ENCODE assay signal across 12 mouse cellular contexts in genomic region chr12:29951043-29951442, GRCm38 (mm10). TPM values are rescaled to one million over a fixed set of nuclear protein-coding genes. Genes with fewer than 3 reads are reported as not detected.
DNase-seq lines count a peak whose midpoint lies in the region; ATAC-seq and TF ChIP-seq lines count a peak whose summit lies in the region.
"Had no signal": no experiment of that assay in that cellular context is flagged by ENCODE, and none has a peak within 500 bp of the region (broad histone marks: within the 10 kb centered on the region; RNA-seq: fewer than 3 reads in every experiment).

No protein-coding gene starts in this region.

- no peak for ATAC-seq in hindbrain, embryonic 11.5 days (ENCODE audit: low FRiP score)
- no peak for ATAC-seq in hindbrain, embryonic 12.5 days (ENCODE audit: low FRiP score)
- ATAC-seq in midbrain, postnatal 0 days (ENCODE audit: low FRiP score), result no peak
- ATAC-seq in intestine, postnatal 0 days, result no peak
- no peak for ATAC-seq in stomach, postnatal 0 days (ENCODE audit: low FRiP score, low TSS enrichment)

- no peaks in the 10 kb centered on the region for H3K9me3 ChIP-seq in hindbrain, embryonic 11.5 days (ENCODE audit: control insufficient read depth, low read length)
- no peaks in the 10 kb centered on the region for H3K9me3 ChIP-seq in hindbrain, embryonic 12.5 days (replicated peaks)
- no peaks in the 10 kb centered on the region for H3K9me3 ChIP-seq in midbrain, postnatal 0 days (ENCODE audit: low read length)
- H3K9me3 ChIP-seq in midbrain, embryonic 10.5 days (replicated peaks), result no peaks in the 10 kb centered on the region
- no peaks in the 10 kb centered on the region for H3K9me3 ChIP-seq in intestine, postnatal 0 days (ENCODE audit: control insufficient read depth)
- no peaks in the 10 kb centered on the region for H3K9me3 ChIP-seq in stomach, postnatal 0 days (ENCODE audit: control insufficient read depth, low read length)
- H3K9me3 ChIP-seq: neural tube, embryonic 12.5 days had no signal

- H3K27me3 ChIP-seq in hindbrain, embryonic 11.5 days (ENCODE audit: control insufficient read depth, insufficient read depth, low read length), result no peaks in the 10 kb centered on the region
- H3K27me3 ChIP-seq in hindbrain, embryonic 12.5 days, result no peaks in the 10 kb centered on the region
- H3K27me3 ChIP-seq in midbrain, postnatal 0 days (ENCODE audit: insufficient read depth, low read length), result no peaks in the 10 kb centered on the region
- H3K27me3 ChIP-seq in midbrain, embryonic 10.5 days (ENCODE audit: low read depth, poor library complexity, severe bottlenecking), result no peaks in the 10 kb centered on the region
- no peaks in the 10 kb centered on the region for H3K27me3 ChIP-seq in intestine, postnatal 0 days (replicated peaks; ENCODE audit: control insufficient read depth, insufficient read depth, low read length)
- no peaks in the 10 kb centered on the region for H3K27me3 ChIP-seq in stomach, postnatal 0 days (ENCODE audit: control insufficient read depth, insufficient read depth, low read length)
- H3K27me3 ChIP-seq: CH12.LX; neural tube, embryonic 12.5 days had no signal

- TF ChIP-seq CTCF in midbrain, postnatal 0 days (IDR thresholded peaks at IDR 0.05), result no peak
- no peak for TF ChIP-seq CTCF in intestine, postnatal 0 days (IDR thresholded peaks at IDR 0.05; ENCODE audit: low read depth)
- no peak for TF ChIP-seq CTCF in stomach, postnatal 0 days (IDR thresholded peaks at IDR 0.05; ENCODE audit: low read depth)

- no peak overlapping the region for H3K4me2 ChIP-seq in hindbrain, embryonic 11.5 days (replicated peaks; ENCODE audit: low read depth, low read length)
- H3K4me2 ChIP-seq in hindbrain, embryonic 12.5 days (replicated peaks), result no peak overlapping the region
- H3K4me2 ChIP-seq in midbrain, postnatal 0 days (ENCODE audit: low read depth, low read length, poor library complexity, severe bottlenecking), result no peak overlapping the region
- H3K4me2 ChIP-seq in intestine, postnatal 0 days (replicated peaks; ENCODE audit: low read depth), result no peak overlapping the region
- H3K4me2 ChIP-seq in stomach, postnatal 0 days (replicated peaks; ENCODE audit: low read depth), result no peak overlapping the region
- H3K4me2 ChIP-seq: neural tube, embryonic 12.5 days had no signal

- peak; percentile 20 for DNase-seq in hindbrain, embryonic 11.5 days (ENCODE audit: low spot score)
- DNase-seq in midbrain, postnatal 0 days (ENCODE audit: low spot score), result peak; percentile 13
- no peak for DNase-seq in midbrain, embryonic 10.5 days (ENCODE audit: low spot score)
- DNase-seq in stomach, postnatal 0 days (ENCODE audit: low spot score), result no peak
- no peak for DNase-seq in left cerebral cortex, postnatal 4 days
- DNase-seq in cerebellum, postnatal 14 days, result no peak
- DNase-seq: thymus, adult 18-20 months had no signal

- no peak overlapping the region for H3K4me3 ChIP-seq in hindbrain, embryonic 11.5 days (ENCODE audit: low read depth, low read length)
- no peak overlapping the region for H3K4me3 ChIP-seq in hindbrain, embryonic 12.5 days
- no peak overlapping the region for H3K4me3 ChIP-seq in midbrain, postnatal 0 days (ENCODE audit: low read depth, low read length)
- no peak overlapping the region for H3K4me3 ChIP-seq in midbrain, embryonic 10.5 days
- H3K4me3 ChIP-seq in intestine, postnatal 0 days (ENCODE audit: low read depth, low read length), result no peak overlapping the region
- H3K4me3 ChIP-seq in stomach, postnatal 0 days (ENCODE audit: low read depth, low read length), result no peak overlapping the region
- H3K4me3 ChIP-seq: neural tube, embryonic 12.5 days had no signal

- no peak overlapping the region for H3K9ac ChIP-seq in hindbrain, embryonic 11.5 days (ENCODE audit: low read depth, low read length)
- H3K9ac ChIP-seq in hindbrain, embryonic 12.5 days, result no peak overlapping the region
- no peak overlapping the region for H3K9ac ChIP-seq in midbrain, postnatal 0 days (replicated peaks; ENCODE audit: low read length, poor library complexity, severe bottlenecking)
- H3K9ac ChIP-seq in intestine, postnatal 0 days (ENCODE audit: low read depth, low read length), result no peak overlapping the region
- no peak overlapping the region for H3K9ac ChIP-seq in stomach, postnatal 0 days (ENCODE audit: low read length)
- H3K9ac ChIP-seq: neural tube, embryonic 12.5 days had no signal

- H3K27ac ChIP-seq in hindbrain, embryonic 11.5 days (ENCODE audit: low read depth, low read length), result no peak overlapping the region
- H3K27ac ChIP-seq in hindbrain, embryonic 12.5 days, result no peak overlapping the region
- H3K27ac ChIP-seq in midbrain, postnatal 0 days (ENCODE audit: low read depth, low read length), result no peak overlapping the region
- no peak overlapping the region for H3K27ac ChIP-seq in midbrain, embryonic 10.5 days (replicated peaks)
- H3K27ac ChIP-seq in intestine, postnatal 0 days (ENCODE audit: low read depth, low read length), result peak overlapping the region; percentile 41; the same call in 1 of the 2 replicates
- H3K27ac ChIP-seq in stomach, postnatal 0 days (replicated peaks), result peak overlapping the region; percentile 58; the same call in 1 of the 2 replicates
- H3K27ac ChIP-seq: neural tube, embryonic 12.5 days had no signal

- H3K4me1 ChIP-seq in hindbrain, embryonic 11.5 days (replicated peaks; ENCODE audit: control insufficient read depth, insufficient read depth, low read length), result peaks cover 6% of the 10 kb centered on the region; the same call in 1 of the 2 replicates
- peaks cover 48% of the 10 kb centered on the region for H3K4me1 ChIP-seq in hindbrain, embryonic 12.5 days
- peaks cover 13% of the 10 kb centered on the region; the same call in 1 of the 2 replicates for H3K4me1 ChIP-seq in midbrain, postnatal 0 days (ENCODE audit: insufficient read depth, low read length)
- peaks cover 54% of the 10 kb centered on the region for H3K4me1 ChIP-seq in midbrain, embryonic 10.5 days
- H3K4me1 ChIP-seq in intestine, postnatal 0 days (replicated peaks; ENCODE audit: control insufficient read depth, insufficient read depth, low read length), result 0 out of 2 replicates have a peak, but pooled peaks cover 6% of the 10 kb centered on the region
- peaks cover 5% of the 10 kb centered on the region; the same call in 1 of the 2 replicates for H3K4me1 ChIP-seq in stomach, postnatal 0 days (replicated peaks; ENCODE audit: control insufficient read depth, insufficient read depth)

- H3K36me3 ChIP-seq in hindbrain, embryonic 11.5 days (ENCODE audit: control insufficient read depth, insufficient read depth, low read length), result no peaks in the 10 kb centered on the region
- no peaks in the 10 kb centered on the region for H3K36me3 ChIP-seq in hindbrain, embryonic 12.5 days
- H3K36me3 ChIP-seq in midbrain, postnatal 0 days (ENCODE audit: insufficient read depth, low read length), result 0 out of 2 replicates have a peak, but pooled peaks cover 2% of the 10 kb centered on the region
- peaks cover 10% of the 10 kb centered on the region for H3K36me3 ChIP-seq in midbrain, embryonic 10.5 days
- H3K36me3 ChIP-seq in intestine, postnatal 0 days (ENCODE audit: control insufficient read depth, insufficient read depth), result no peaks in the 10 kb centered on the region
- H3K36me3 ChIP-seq in stomach, postnatal 0 days (ENCODE audit: control insufficient read depth, insufficient read depth, low read length), result no peaks in the 10 kb centered on the region
- H3K36me3 ChIP-seq: neural tube, embryonic 12.5 days had no signal

- 54% methylated on average over 6 of the region's 6 CpGs for WGBS in hindbrain, embryonic 11.5 days
- WGBS in hindbrain, embryonic 12.5 days, result 44% methylated on average over 6 of the region's 6 CpGs
- WGBS in midbrain, postnatal 0 days, result 54% methylated on average over 6 of the region's 6 CpGs
- 55% methylated on average over 6 of the region's 6 CpGs for WGBS in midbrain, embryonic 10.5 days
- WGBS in intestine, postnatal 0 days, result 62% methylated on average over 6 of the region's 6 CpGs
- 52% methylated on average over 6 of the region's 6 CpGs for WGBS in stomach, postnatal 0 days

- intact Hi-C loops in left cerebral cortex, postnatal 4 days (cut with DNase I), result no loop called here

- no peak for TF ChIP-seq EP300 in stomach, postnatal 0 days (optimal IDR thresholded peaks at IDR 0.05)

RNA-seq across cellular contexts. Expression of gene Pxdn, which starts 13.6 kb away (rescaled TPM):
- 50.4 and 61.1 TPM in 2 replicates for polyA plus RNA-seq in hindbrain, embryonic 11.5 days (2014; fragmentation: Nextera tagmentation; extraction: Ambion mirVana)
- polyA plus RNA-seq in hindbrain, embryonic 12.5 days (2016; fragmentation: Nextera tagmentation; extraction: Ambion mirVana), result 93.8 and 103 TPM in 2 replicates
- 81.9 and 84.2 TPM in 2 replicates for total RNA-seq in midbrain, postnatal 0 days (2014; rRNA removed)
- polyA plus RNA-seq in midbrain, postnatal 0 days (2015; fragmentation: Nextera tagmentation; extraction: Ambion mirVana), result 18.9 and 19.8 TPM in 2 replicates
- 72.5 and 84.4 TPM in 2 replicates for polyA plus RNA-seq in midbrain, embryonic 10.5 days (2016; fragmentation: Nextera tagmentation; extraction: Ambion mirVana)
- polyA plus RNA-seq in intestine, postnatal 0 days (2015; fragmentation: Nextera tagmentation; extraction: Ambion mirVana), result 18.4 TPM in 2 replicates
- polyA plus RNA-seq in stomach, postnatal 0 days (2015; fragmentation: Nextera tagmentation; extraction: Ambion mirVana), result 19.4 and 20.9 TPM in 2 replicates
- total RNA-seq in left cerebral cortex, postnatal 4 days (2021), result 10 to 100 TPM; 82.6 to 83.3 TPM
- total RNA-seq: megakaryocyte, adult 5-6 weeks had no signal

Comparison
In these comparisons a context has a peak if more than half of its experiments do, and no peak if none do; other contexts are left out.
1. DNase-seq: peak in hindbrain, embryonic 11.5 days (single experiment) and midbrain, postnatal 0 days (single experiment); none in midbrain, embryonic 10.5 days (single experiment), stomach, postnatal 0 days (single experiment), left cerebral cortex, postnatal 4 days (single experiment) and cerebellum, postnatal 14 days (0 of 2).
2. H3K27ac ChIP-seq: peak in intestine, postnatal 0 days (single experiment) and stomach, postnatal 0 days (single experiment); none in hindbrain, embryonic 11.5 days (single experiment), hindbrain, embryonic 12.5 days (single experiment), midbrain, postnatal 0 days (single experiment) and midbrain, embryonic 10.5 days (single experiment).